Mouse (Mus musculus) neural tube, postnatal 0 days (tissue): ENCODE measurements around the gene Sept7. TPM values are rescaled to one million over a fixed set of nuclear protein-coding genes. Genes with fewer than 3 reads are reported as not detected.

ENCODE experiments used
- polyA plus RNA-seq: library from polyadenylated mRNA; unstranded; fragments of >200 nt; fragmentation: Nextera tagmentation; extraction: Ambion mirVana; gene quantifications from 2 replicates; pipeline ENCODE4 v1.2.1, GENCODE M21; 2015

The Sept7 gene
- polyA plus RNA-seq = 265 and 285 TPM in 2 replicates

DNA sequence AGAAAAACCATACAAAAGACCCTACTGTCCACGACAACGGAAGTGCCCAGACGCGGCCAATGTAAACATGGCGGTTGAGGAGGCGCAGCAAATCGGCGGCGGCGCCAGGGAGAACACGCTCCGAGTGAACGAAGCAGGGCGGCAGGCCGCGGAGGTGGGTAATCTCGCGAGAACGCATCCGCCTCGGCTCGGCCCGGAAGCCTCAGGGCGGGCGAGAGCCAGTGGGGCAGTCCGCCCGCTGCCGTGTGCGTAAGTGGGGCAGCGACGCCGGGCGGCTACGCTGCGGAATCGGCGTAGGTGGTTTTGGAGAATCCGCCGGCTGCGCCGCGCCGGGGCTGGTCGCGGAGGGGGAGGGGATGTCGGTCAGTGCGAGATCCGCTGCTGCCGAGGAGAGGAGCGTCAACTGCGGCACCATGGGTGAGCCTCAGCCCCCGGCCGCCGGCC, at the start of gene Sept7:
TSS of gene Sept7 (plus strand) at position 157 of the 444 bp plus-strand sequence.

Other genes with a start within 250 kb of the Sept7 start
- not detected in 2 replicates for gene Gm10181, start 163.0 kb upstream of the Sept7 start, polyA plus RNA-seq
- gene Herpud2, start 100.6 kb upstream of the Sept7 start, polyA plus RNA-seq = 33.3 and 37.9 TPM in 2 replicates
- 25.0 and 25.2 TPM in 2 replicates for gene Eepd1, start 229.1 kb downstream of the Sept7 start, polyA plus RNA-seq